ENCODE assay signal across 8 mouse cellular contexts in the genomic region with DNA sequence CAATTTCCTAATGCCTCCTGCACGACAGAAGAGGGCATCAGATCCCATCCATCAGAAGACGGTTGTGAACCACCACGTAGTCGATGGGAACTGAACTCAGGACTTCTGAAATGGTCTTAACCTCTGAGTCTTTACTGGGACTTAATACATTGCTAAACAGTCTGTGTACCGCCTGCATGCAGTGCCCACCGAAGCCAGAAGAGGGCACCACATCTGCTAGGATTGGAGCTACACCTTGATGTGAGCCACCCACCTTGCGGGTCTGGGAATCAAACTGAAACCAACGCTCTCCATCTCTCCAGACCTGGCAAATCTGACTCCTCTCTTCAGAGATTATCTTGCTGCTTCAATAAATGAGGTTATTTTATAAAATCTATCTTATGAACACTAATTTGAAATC. TPM values are rescaled to one million over a fixed set of nuclear protein-coding genes. Genes with fewer than 3 reads are reported as not detected.
DNase-seq lines count a peak whose midpoint lies in the region; ATAC-seq lines count a peak whose summit lies in the region.

No protein-coding gene starts in this region.

- H3K4me1 ChIP-seq in midbrain, embryonic 11.5 days (ENCODE audit: control insufficient read depth, insufficient read depth, low read length), result peaks cover 3% of the 10 kb centered on the region; the same call in 1 of the 2 replicates
- peaks cover 32% of the 10 kb centered on the region for H3K4me1 ChIP-seq in midbrain, embryonic 13.5 days (replicated peaks)
- H3K4me1 ChIP-seq in heart, embryonic 10.5 days, result peaks cover 48% of the 10 kb centered on the region

- no peaks in the 10 kb centered on the region for H3K27me3 ChIP-seq in midbrain, embryonic 11.5 days (ENCODE audit: control insufficient read depth, insufficient read depth, low read length)
- H3K27me3 ChIP-seq in midbrain, embryonic 13.5 days, result no peaks in the 10 kb centered on the region
- no peaks in the 10 kb centered on the region for H3K27me3 ChIP-seq in heart, embryonic 10.5 days (ENCODE audit: insufficient read depth, poor library complexity, severe bottlenecking)

- DNase-seq in embryo, embryonic 10 days (ENCODE audit: low spot score), result peak; percentile 51
- no peak for DNase-seq in embryo, embryonic 11 days
- DNase-seq in midbrain, embryonic 11.5 days (ENCODE audit: low spot score, missing footprints), result peak; percentile 89
- peak; percentile 80 for DNase-seq in adrenal gland, postnatal 14 days
- DNase-seq in heart, embryonic 10.5 days (ENCODE audit: low spot score), result peak; percentile 79
- DNase-seq in lung, postnatal 36 days, result peak; percentile 66
- DNase-seq in thymus, postnatal 10 days (ENCODE audit: low spot score in 2 of 2), result peak; percentile 40 to 59

- ATAC-seq in midbrain, embryonic 11.5 days (ENCODE audit: low FRiP score), result no peak
- ATAC-seq in midbrain, embryonic 13.5 days, result no peak

- H3K4me2 ChIP-seq in midbrain, embryonic 11.5 days, result no peak overlapping the region
- H3K4me2 ChIP-seq in midbrain, embryonic 13.5 days (replicated peaks), result no peak overlapping the region

- no peak overlapping the region for H3K9ac ChIP-seq in midbrain, embryonic 11.5 days (ENCODE audit: low read length)
- H3K9ac ChIP-seq in midbrain, embryonic 13.5 days (replicated peaks), result no peak overlapping the region

- no peak overlapping the region for H3K27ac ChIP-seq in midbrain, embryonic 11.5 days (ENCODE audit: low read depth, low read length)
- no peak overlapping the region for H3K27ac ChIP-seq in midbrain, embryonic 13.5 days
- H3K27ac ChIP-seq in heart, embryonic 10.5 days, result no peak overlapping the region

- no peaks in the 10 kb centered on the region for H3K36me3 ChIP-seq in midbrain, embryonic 11.5 days (ENCODE audit: control insufficient read depth, insufficient read depth, low read length)
- 0 out of 2 replicates have a peak, but pooled peaks cover 4% of the 10 kb centered on the region for H3K36me3 ChIP-seq in midbrain, embryonic 13.5 days
- no peaks in the 10 kb centered on the region for H3K36me3 ChIP-seq in heart, embryonic 10.5 days

- 89% methylated on average over 8 of the region's 8 CpGs for WGBS in midbrain, embryonic 11.5 days
- WGBS in midbrain, embryonic 13.5 days, result 86% methylated on average over 8 of the region's 8 CpGs
- WGBS in heart, embryonic 10.5 days, result 79% methylated on average over 8 of the region's 8 CpGs

- no peaks in the 10 kb centered on the region for H3K9me3 ChIP-seq in midbrain, embryonic 11.5 days (ENCODE audit: control insufficient read depth, low read length)
- no peaks in the 10 kb centered on the region for H3K9me3 ChIP-seq in midbrain, embryonic 13.5 days
- no peaks in the 10 kb centered on the region for H3K9me3 ChIP-seq in heart, embryonic 10.5 days

- no peak overlapping the region for H3K4me3 ChIP-seq in midbrain, embryonic 11.5 days (ENCODE audit: low read depth, low read length)
- H3K4me3 ChIP-seq in midbrain, embryonic 13.5 days (replicated peaks), result no peak overlapping the region
- no peak overlapping the region for H3K4me3 ChIP-seq in heart, embryonic 10.5 days

RNA-seq across cellular contexts. Expression of gene Rnf2, which starts 3.7 kb away (rescaled TPM):
- 149 and 161 TPM in 2 replicates for polyA plus RNA-seq in midbrain, embryonic 11.5 days (2014; fragmentation: Nextera tagmentation; extraction: Ambion mirVana)
- polyA plus RNA-seq in midbrain, embryonic 13.5 days (2015; fragmentation: Nextera tagmentation; extraction: Ambion mirVana), result 122 and 138 TPM in 2 replicates
- total RNA-seq in adrenal gland, postnatal 14 days (2021), result 49.0 and 55.4 TPM in 2 replicates
- 81.3 and 84.0 TPM in 2 replicates for polyA plus RNA-seq in heart, embryonic 10.5 days (2016; fragmentation: Nextera tagmentation; extraction: Ambion mirVana)
